Mouse (Mus musculus): ENCODE measurements around the gene Def8.
"Not testable (repeated sequence)": the region's sequence is repeated elsewhere in the genome, so short reads cannot be mapped to it uniquely, and the experiment has no call there.

The Def8 gene

DNA sequence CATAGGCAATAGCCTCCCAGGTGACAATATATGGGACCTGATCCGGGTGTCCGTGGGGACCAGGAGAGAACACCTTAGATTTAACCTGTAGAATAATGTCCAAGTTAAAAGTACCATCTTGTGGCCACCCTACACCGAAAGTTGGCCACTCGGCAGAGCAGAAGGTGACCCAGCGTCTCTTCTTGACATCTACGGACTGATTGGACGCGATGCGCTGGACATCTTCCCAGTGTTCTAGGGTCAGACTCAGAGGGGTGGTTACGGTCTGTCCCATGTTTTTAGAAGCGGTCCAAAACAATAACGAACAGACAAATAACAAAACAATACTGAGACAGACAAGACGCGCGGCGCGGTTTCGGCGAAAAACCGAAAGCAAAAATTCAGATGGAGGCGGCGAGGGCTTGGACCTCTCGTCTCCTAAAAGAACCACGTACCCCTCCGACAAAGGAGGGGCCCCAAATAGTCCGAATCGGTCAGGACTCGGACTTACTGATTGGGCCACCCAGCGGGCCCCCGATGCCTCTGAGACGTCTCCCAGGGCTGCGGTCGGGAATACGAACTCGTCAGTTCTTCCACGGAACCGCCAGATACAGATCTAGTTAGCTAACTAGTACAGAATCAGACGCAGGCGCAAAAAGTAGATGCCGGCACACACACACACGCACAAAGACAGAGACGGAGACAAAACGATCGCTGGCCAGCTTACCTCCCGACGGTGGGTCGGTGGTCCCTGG is 10.1 kb downstream of the Def8 start:
- not testable (repeated sequence) for DNase-seq (ENCODE audit: low spot score)

DNA sequence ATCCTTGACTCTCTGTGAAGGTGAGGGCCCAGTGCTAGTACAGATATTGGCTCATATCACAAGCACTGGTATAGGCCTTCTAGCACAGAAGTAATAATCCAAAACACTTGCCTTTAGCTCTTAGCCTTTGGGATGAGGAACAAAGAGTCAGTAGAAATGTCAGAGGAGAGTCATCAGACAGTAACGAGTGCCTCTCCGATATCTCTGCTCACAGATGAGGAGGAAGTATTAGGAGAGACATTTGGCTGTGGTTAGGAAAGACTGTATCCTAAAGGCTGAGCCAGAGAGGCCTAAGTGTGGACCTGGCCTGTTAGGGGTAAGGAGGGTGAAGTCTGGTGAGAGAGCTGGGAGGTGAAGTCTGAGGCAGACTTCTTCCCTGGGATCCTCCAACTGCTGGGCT is 18.5 kb downstream of the Def8 start:
- no peak for DNase-seq (ENCODE audit: low spot score)

DNA sequence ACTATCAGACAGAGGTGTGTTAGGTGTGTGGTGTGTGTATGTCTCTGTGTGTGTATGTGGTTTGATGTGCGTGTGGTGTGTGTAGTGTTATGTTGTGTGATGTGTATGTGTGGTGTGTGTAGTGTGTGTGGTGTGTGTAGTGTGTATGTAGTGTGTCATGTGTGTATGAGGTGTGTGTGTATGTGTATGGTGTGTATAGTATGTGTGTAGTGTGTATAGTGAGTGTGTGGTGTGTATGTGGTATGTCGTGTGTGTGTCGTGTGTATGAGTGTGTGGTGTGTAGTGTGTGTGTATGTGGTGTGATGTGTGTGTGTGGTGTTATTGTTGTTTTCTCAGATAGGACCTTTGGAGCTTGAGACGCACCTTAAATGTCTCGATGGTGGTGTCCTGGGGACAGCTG is 19.0 kb downstream of the Def8 start:
- DNase-seq (ENCODE audit: low spot score) = no peak

DNA sequence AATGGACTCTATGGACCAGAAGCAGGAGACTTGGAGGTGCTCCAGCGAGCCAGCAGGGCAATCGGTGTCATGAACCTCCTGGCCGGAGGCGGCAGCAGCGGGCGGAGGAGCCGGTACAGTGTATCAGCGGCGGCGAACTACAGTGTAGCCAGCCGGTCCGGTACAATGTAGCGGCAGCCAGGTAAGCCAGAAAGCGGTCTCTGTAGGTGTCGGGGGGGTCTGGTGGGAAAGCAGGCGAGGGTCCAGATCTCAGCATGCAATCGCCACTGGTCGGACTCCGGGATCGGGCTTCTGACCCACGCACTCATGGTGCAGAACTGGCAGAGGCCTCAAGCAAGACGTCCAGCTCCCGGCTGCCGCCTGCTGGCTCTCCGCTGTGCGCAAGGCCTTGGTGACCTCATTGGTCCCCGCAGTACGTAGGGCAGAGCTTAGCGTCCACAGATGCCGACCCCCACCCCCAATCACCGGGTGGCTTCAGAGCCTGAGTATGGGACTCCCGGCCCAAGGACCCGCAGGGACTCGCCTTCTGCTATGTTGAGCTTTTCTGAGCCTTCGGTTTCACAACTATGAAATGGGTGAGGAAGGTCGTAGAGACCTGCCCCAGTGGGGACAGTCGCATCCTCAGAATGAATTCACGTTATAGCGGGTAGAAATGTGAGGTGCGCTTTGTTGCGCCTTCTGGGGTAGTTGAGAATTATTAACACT is 19.7 kb downstream of the Def8 start:
- peak; percentile 91 for DNase-seq (ENCODE audit: low spot score)

DNA sequence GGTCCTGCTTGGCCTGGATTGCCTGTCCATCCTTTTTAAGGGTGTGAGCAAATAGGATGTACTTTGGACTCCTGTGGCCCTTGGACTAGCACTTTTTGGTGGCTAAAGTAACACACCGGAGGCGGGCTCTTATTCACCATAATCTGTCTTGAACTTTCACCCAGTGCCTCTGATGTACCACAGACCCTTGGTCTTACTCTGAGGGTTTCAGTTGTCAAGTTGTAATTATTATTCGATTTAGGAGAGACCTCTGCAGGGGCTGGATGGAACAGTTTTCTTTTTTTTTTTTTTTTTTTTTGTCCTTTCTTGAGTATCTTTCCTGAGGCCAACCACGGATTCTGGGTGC is 20.2 kb downstream of the Def8 start:
- no peak for DNase-seq (ENCODE audit: low spot score)

DNA sequence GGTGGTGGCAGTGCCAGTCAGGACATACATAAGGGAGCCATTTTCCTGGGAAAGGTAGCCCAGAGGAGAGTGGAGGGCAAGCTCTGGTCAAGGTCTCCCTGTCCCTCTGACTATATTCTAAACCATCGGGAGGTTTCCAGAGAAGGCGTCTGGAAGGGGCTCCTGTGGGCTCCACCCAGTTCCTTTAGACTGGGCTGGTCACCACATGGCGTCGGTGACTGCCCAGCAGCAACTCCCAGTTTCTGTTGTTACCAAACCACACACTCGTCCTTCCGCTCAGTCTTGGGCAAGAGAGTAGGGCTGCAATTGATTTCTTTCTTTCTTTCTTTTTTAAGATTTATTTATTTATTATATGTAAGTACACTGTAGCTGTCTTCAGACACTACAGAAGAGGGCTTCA is 20.8 kb downstream of the Def8 start:
- DNase-seq (ENCODE audit: low spot score) = no peak

DNA sequence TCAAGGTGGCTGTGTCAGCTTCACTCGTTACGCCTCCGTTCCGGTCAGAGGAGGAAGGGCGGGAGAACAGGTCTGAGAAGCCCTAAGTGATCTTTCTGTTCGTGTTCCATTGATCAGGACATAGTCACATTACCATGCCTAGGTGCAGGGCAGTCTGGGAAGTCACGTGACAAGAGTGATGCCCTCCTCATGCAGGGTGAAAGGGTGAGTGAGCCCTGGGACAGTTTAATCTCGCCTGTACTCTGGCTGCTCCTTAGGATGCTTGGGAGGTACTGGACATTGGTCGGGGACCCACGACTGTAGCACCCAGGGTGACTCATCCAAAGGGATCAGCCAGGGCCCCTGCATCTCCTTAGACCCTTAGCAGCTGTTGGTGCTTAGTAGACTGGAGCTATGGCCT is 22.7 kb downstream of the Def8 start:
- no peak for DNase-seq (ENCODE audit: low spot score)

DNA sequence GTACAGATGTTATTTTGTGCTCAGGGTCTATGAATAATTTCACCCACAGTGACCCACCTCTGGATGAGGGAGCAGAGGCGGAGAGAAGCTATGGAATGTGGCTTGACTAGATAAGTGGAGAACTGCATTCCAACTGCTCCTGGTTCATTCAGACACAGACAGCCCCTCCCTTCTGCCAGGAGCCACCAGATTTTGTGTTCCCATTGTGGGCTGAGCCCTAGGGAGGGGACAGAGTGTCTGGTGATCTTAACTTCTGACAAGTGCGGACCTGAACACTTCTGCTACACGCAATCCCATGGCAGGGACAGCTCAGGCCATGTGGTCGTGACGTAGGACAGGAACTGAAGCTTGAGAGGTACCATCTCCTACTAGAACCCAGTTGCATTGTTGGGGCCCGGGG is 23.5 kb downstream of the Def8 start:
- DNase-seq (ENCODE audit: low spot score) = no peak

DNA sequence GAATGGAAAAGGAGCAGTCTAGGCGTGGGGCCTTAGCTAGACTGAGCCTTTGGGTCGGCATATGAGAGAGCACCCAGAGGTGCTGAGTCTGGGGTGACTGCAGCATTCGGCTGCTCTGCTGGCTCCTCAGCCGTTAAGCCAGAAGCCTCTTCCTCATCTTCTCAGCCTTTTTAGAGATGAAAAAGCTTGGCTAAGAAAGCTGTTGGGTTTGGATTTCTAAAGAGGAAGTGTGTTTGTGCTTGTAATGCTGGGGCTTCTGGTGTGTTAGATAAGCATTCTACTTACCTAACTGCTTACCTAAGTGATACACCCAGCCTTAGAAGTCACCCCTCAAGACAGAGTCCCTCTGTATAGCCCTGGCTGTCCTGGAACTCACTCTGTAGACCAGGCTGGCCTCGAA is 27.5 kb downstream of the Def8 start:
- DNase-seq (ENCODE audit: low spot score) = no peak

DNA sequence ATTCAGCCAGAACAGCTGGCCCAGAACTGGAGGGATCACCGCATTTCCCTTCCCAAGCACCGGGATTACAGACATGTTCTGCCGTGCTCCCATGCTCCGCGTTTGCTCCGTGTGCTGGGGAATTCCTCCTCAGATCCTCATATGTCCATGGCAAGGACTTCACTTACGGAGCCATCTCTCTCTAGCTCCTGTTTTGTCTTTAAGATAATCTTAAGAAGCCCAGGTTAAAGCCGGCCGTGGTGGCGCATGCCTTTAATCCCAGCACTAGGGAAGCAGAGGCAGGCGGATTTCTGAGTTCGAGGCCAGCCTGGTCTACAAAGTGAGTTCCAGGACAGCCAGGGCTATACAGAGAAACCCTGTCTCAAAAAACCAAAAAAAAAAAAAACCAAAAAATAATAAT is 28.4 kb downstream of the Def8 start:
- not testable (repeated sequence) for DNase-seq (ENCODE audit: low spot score)

DNA sequence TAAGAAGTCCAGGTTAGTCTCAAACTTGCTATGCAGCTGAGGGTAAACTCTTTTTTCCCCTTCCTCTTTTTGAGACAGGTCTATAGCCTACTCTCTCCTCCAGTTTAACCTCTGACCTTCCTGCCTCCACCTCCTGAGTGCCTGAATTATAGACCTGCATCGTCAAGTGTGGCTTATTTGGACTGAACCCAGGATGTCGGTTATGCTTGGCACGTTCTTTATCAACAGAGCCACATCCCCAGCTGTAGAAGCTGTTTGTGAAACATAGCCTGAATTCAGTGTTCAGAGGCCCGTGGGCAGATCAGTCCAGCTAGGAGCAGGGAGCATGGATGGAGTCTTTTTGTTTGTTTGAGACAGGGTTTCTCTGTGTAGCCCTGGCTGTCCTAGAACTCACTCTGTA is 28.8 kb downstream of the Def8 start:
- DNase-seq (ENCODE audit: low spot score) = no peak

DNA sequence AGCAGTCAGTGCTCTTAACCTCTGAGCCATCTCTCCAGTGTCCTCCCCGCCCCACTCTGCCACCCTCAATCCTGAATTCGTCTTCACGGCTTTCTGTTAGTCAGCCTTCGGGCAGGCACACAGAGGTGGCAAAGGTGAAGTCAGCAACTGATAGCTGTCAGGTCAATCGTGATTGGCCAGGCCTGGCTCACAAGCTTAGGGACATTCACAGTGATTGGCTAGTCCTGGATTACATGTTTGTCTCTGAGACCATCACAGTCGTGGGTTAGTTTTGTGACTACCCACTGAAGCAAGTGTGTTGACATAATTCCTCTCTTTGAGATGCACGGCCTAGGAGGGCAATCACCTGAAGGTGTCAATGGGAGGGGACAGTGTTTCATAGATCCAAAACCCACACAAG is 30.0 kb downstream of the Def8 start:
- no peak for DNase-seq (ENCODE audit: low spot score)

DNA sequence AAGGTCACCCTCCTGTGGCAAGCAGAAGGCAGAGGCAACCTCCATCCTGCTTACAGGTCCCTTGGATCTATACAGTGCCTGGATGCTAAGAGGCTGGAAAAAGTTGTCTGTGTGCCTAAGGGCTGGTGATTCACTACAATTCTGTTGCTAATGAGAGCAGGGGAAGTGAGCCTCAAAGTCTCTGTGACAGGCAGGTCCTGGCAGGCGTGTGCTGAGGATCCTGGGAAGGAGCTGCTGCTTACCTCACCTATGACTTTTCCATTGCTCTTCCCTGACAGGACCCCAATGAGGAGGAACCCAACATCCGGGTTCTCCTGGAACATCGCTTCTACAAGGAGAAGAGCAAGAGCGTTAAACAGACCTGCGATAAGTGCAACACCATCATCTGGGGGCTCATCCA is 30.6 kb downstream of the Def8 start:
- DNase-seq (ENCODE audit: low spot score) = no peak

DNA sequence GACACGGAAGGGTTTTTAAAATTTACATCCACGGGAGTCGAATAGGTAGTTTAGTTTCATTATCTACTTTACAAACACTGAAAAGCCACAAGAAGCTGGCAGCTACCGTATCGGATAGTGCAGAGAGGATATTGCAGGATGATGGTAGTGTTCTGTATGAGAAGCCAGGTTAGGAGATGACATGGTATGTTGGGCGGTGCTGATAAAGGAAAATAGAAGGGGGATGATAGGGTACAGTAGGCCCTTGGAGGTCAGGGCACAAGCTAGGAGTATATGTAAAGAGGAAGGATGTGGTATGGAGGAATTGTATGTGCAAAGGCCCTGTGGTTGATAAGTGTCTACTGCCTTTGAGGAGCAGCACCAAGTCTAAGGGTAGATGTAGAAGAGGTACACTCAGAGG is 31.2 kb downstream of the Def8 start:
- DNase-seq (ENCODE audit: low spot score) = no peak

DNA sequence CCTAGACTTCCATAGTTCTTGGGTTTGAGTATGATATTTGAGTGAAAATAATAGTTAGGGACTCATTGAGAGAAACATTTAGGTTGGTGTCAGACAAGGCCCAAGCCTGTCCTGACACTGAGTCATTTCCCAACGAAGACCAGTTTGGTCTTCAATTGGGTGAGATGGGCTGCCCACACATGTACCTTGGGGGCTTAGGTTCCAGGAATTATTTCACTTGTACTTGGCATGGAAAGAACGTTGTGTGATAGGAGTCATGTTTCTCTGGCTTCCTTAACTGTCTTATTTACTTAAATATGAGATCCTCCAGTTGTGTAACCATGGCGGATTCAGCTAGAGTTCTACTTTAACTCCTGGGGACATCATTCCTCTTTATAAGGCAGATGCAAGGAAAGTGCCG is 40.3 kb downstream of the Def8 start:
- DNase-seq (ENCODE audit: low spot score) = no peak

DNA sequence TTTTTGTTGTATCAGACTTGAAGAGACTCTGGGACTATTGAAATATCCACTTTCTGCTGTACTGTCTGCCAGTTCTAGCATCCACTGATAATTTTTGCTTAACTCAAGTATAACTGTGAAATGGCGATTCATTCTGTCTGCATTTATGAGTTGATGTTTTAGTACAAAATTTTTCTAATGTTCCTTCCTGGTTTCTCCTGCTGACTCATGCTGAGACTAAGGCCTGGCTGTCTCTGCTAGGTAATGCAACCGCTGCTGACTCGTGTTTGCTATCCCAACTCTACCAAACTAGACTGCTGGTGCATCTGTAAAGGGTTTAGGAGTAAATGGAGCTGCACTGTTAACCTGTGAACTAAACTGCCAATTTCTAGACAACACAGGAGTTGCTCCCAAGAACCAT is 44.1 kb downstream of the Def8 start:
- no peak for DNase-seq (ENCODE audit: low spot score)

DNA sequence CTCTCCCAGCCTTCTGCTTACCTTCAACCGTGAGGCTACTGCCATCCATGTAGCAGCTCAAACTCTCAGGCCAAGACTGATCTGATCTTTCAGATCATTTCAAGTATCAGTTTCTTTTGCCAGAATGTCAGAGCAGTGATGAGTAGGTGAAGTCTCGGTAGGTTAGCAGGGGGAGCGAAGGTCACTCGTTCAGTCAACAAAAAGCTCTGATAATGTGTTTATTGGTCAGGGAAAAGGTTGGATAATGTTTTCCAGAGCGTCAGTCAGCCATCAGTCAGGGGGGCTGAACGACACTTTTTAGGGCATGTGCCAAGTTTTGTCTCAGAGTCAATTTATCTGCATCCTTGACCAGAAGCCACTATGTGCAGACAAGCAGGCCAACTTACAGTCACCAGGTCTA is 49.7 kb downstream of the Def8 start:
- DNase-seq (ENCODE audit: low spot score) = not testable (repeated sequence)

DNA sequence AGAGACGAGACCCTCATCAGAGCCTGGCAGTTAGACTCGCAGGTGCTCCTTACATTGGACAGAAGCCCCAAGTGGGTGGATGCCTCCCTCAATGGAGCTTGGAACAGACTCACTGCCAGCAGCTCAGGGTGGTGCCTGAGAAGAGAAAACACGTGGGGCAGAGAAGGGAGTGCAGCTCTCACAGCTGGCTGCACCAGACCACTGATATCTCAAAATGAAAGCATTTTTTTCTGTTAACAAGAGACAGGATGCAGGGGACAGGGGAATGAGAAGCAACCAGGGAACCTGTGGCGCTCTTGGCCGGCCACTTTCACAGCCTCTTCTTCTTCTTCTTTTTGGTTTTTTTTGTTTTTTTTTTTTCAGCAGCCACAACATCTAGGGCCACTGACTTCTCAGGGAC is 51.2 kb downstream of the Def8 start:
- DNase-seq (ENCODE audit: low spot score) = not testable (repeated sequence)

DNA sequence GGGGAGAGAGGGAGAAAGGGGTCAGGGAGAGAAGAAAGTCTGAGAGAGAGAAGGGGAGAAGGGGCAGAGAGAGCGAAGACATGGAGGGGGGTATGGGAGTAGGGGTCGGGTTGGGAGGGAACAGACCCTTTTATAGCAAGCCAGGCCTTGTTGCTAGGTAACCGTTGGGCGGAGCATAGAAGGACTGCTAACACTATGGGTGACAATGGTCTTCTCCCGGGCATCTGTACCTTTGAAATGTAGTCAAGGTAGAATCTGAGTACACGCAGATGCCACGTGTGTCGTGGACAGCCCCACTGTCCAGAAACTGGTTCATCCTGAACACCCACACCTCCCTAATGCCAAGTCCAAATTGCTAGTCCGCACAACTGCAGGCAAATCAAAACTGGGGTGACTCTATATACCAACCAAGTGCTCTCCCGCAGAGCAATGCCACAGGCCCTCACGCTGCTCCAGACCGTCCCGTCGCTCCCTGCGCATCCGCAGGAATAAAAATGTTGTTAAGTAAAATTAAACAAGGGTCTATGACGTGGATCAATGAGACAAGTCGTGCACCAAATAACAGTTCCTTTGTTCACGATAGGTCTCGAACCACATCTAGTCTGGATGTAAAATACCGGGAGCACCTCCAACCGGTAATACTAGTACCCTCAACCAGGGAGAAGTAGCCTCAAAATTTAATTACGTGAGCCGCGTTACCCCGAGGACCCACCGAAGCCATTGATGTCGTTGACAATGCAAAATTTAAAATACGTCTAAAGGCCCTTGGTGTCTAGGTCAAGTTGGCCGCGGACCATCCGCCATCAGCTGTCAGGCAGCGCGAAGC is 53.8 kb downstream of the Def8 start:
- no peak for DNase-seq (ENCODE audit: low spot score)

DNA sequence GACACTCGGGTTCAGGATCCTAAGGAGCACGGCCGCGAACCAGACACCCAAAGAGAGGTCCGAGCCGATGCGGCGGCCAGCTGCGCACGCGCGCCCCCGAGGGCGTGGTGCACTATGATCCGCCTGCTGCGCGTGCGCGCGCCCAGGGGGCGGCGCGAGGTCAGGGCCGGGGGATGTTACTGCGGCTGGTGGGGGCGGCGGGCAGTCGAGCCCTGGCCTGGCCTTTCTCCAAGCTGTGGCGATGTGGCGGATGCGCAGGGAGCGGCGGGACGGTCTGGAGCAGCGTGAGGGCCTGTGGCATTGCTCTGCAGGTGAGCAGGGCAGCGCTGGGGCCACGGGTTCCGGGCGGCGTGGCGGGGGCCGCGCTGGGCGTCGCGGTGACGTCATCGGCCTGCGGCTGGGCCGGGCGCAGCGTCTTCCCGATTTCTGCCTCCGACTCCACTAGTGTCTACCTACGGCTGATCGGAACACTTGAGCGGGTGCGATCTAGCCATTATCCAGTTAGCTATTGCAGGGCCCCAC is 54.5 kb downstream of the Def8 start, which contains the start of gene Afg3l1:
Gene Afg3l1 (plus strand): TSS at position 167 of the 522 bp plus-strand sequence.
- DNase-seq (ENCODE audit: low spot score) = peak; percentile 84

DNA sequence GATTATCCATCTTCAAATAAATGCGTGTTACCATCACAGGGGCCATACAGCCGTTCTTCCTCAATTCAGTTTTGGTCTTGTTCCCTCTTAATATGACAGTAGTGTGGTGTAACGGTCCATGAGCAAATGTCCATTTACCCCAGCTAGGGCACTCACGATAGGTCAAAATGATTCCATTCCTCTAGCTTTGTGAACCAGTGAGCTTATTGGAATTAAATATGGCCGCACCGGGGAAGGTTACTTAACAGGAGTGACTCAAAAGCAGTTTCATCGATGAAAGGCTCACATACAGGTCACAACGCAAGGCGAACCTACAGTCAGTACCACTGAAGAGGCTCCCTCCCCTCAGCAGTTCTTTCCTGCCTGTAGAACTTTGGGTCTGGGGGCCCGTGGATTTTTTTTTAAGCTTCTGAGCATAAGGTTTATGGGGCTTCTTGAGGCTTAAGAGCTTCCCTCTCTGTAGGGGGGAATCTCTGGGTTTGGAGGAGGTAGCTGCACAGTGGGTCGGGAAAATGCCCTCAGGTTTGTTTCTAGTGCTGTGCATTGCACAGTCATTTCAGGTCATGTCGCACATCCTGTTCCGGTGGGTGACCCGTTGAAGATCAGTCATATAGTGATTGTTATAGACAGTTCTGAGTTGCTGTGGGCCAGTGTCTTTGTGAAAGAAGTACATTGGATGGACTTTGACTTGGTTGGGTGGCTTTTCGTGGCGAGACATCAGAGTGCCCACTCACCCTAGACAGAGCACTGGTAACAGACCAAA is 55.3 kb downstream of the Def8 start:
- DNase-seq (ENCODE audit: low spot score) = no peak

DNA sequence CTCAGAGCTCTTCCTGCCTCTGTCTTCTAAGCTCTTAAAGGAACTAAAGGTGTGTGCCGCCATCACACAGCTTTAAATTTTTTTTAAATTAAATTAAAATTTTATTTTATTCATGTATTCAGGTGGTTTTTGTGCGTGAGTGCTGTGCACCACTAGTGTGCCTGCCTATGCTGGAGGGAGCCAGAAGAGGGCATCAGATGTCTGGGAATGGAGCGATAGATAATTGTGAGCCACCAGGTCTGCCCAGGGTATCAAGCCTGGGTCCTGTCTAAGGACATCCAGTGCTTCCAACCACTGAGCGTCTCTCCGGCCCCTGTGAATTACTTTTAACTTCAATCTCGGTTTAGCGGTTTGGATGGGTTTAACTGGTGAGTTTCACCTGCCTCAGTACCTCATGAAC is 59.3 kb downstream of the Def8 start:
- no peak for DNase-seq (ENCODE audit: low spot score)
